Comparison of ENCODE assay signal across 25 mouse cellular contexts in the genomic region with DNA sequence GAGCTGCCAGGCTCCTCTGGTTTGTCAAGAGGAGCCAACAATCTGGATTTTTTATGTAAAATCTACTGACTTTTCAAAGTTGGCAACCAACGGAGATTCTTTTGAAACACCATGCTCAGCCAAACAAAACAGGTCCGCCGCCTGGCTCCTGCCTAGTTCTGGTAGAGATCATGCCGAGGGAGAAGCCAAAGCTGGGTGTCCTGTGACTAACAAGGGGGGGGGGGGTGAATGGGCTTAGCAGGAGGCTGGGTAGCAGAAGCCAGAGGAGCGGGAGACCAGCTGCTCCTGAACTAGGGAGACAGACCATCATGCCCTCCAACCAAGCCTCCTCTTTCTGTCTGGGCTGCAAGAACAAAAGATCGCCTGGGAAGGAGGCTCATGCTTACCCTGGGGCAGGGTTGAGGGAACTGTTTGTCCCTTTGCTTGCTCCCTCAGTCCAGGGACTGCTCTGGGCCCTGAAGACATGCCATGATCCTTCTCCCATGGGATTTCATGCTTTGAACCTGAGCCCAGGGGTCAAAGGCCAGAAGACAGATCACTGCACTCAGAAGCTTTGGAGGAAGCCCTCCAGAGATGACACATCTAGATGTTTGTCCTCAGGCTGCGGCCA. TPM values are rescaled to one million over a fixed set of nuclear protein-coding genes. Genes with fewer than 3 reads are reported as not detected.
DNase-seq lines count a peak whose midpoint lies in the region; ATAC-seq and TF ChIP-seq lines count a peak whose summit lies in the region.
"Had no signal": no experiment of that assay in that cellular context is flagged by ENCODE, and none has a peak within 500 bp of the region (broad histone marks: within the 10 kb centered on the region; RNA-seq: fewer than 3 reads in every experiment).

No protein-coding gene starts in this region.

- TF ChIP-seq POLR2A in embryonic fibroblast, embryonic 13.5 days (IDR thresholded peaks at IDR 0.05; ENCODE audit: low read depth, low read length) = 0 out of 2 replicates have a peak, but pooled peaks have one; percentile 9

- H3K4me2 ChIP-seq in hindbrain, postnatal 0 days (ENCODE audit: low read depth, low read length) = no peak overlapping the region
- H3K4me2 ChIP-seq: heart, embryonic 15.5 days; lung, embryonic 15.5 days had no signal

- intact Hi-C loops in heart, postnatal 14 days (cut with DNase I) = no loop called here

- no peak overlapping the region for H3K4me3 ChIP-seq in embryonic fibroblast, embryonic 13.5 days (ENCODE audit: insufficient read depth, low read length)
- H3K4me3 ChIP-seq in hindbrain, postnatal 0 days (ENCODE audit: low read length) = no peak overlapping the region
- H3K4me3 ChIP-seq: heart, adult 2 months; heart, embryonic 15.5 days; left cerebral cortex, adult 2 months; lung, embryonic 15.5 days had no signal

- H3K36me3 ChIP-seq in hindbrain, postnatal 0 days (ENCODE audit: insufficient read depth, low read length) = no peaks in the 10 kb centered on the region
- H3K36me3 ChIP-seq: G1E; heart, embryonic 15.5 days; lung, embryonic 15.5 days had no signal

- H3K9me3 ChIP-seq in hindbrain, postnatal 0 days (ENCODE audit: low read length) = no peaks in the 10 kb centered on the region
- H3K9me3 ChIP-seq: G1E; heart, embryonic 15.5 days; lung, embryonic 15.5 days had no signal

- H3K9ac ChIP-seq in hindbrain, postnatal 0 days (replicated peaks; ENCODE audit: low read length) = no peak overlapping the region
- H3K9ac ChIP-seq: heart, embryonic 15.5 days; liver, embryonic 14.5 days; lung, embryonic 15.5 days had no signal

- peak; percentile 43 for DNase-seq in adrenal gland, postnatal 10 days
- no peak for DNase-seq in adrenal gland, adult 2 months
- peak; percentile 49 to 69 for DNase-seq in heart, adult 18-20 months
- no peak for DNase-seq in heart, postnatal 14 days
- peak; percentile 59 for DNase-seq in 3134 (ENCODE audit: extremely low read depth, insufficient read length, low spot score)
- DNase-seq in urinary bladder, postnatal 25 days (ENCODE audit: low spot score) = no peak
- DNase-seq in hindbrain, postnatal 0 days (ENCODE audit: low spot score) = no peak
- DNase-seq: adrenal gland, adult 8-10 months; cerebellum, adult 11 months; cerebellum, postnatal 10 days; embryo, embryonic 11 days; kidney, adult 8-10 months; kidney, postnatal 25 days; layer of hippocampus, adult 9-11 months; lung, postnatal 4 days; right cerebral cortex, postnatal 25 days; thymus, postnatal 14 days had no signal

- TF ChIP-seq CTCF in embryonic fibroblast, embryonic 13.5 days (IDR thresholded peaks at IDR 0.05; ENCODE audit: borderline replicate concordance, insufficient read depth, low read length) = no peak
- TF ChIP-seq CTCF in hindbrain, postnatal 0 days (IDR thresholded peaks at IDR 0.05; ENCODE audit: low read depth) = no peak

- ATAC-seq in hindbrain, postnatal 0 days = no peak

- 0 out of 2 replicates have a peak overlapping the region, but pooled peaks have one; percentile 59 for H3K27ac ChIP-seq in embryonic fibroblast, embryonic 13.5 days (ENCODE audit: insufficient read depth, low read length)
- H3K27ac ChIP-seq in hindbrain, postnatal 0 days = no peak overlapping the region
- H3K27ac ChIP-seq: heart, adult 2 months; heart, embryonic 15.5 days; left cerebral cortex, adult 2 months; liver, embryonic 14.5 days; lung, embryonic 15.5 days had no signal

- H3K27me3 ChIP-seq in hindbrain, postnatal 0 days (ENCODE audit: insufficient read depth, low read length) = no peaks in the 10 kb centered on the region
- H3K27me3 ChIP-seq: heart, embryonic 15.5 days; lung, embryonic 15.5 days had no signal

- WGBS in hindbrain, postnatal 0 days = 47% methylated on average over 7 of the region's 7 CpGs

- no peaks in the 10 kb centered on the region; the same call in none of the 2 replicates for H3K4me1 ChIP-seq in embryonic fibroblast, embryonic 13.5 days (ENCODE audit: control insufficient read depth, insufficient read depth, low read length)
- peaks cover 15% of the 10 kb centered on the region for H3K4me1 ChIP-seq in hindbrain, postnatal 0 days (ENCODE audit: insufficient read depth, low read length)

RNA-seq across cellular contexts. Expression of a gene that starts 11.4 kb away (rescaled TPM):
- 10 to 100 TPM; 17.1 to 20.1 TPM for total RNA-seq in adrenal gland, postnatal 10 days (2021)
- total RNA-seq in adrenal gland, adult 2 months (2021) = 10 to 100 TPM in 1 of 2 experiments, 1 to 10 TPM in 1; 7.4 to 15.5 TPM
- polyA plus RNA-seq in adrenal gland, adult 2 months (2012; rRNA removed) = 21.9 and 30.7 TPM in 2 replicates
- total RNA-seq in heart, adult 18-20 months (2021) = 10 to 100 TPM; 10.9 to 15.9 TPM
- 10 to 100 TPM; 27.0 to 28.9 TPM for total RNA-seq in heart, postnatal 14 days (2021)
- 5.1 and 8.8 TPM in 2 replicates for polyA plus RNA-seq in embryonic fibroblast, embryonic 13.5 days (2011; ENCODE audit: insufficient read length, low read depth, missing spikeins)
- 20.7 and 21.0 TPM in 2 replicates for total RNA-seq in hindbrain, postnatal 0 days (2014; rRNA removed)
- 13.1 and 13.3 TPM in 2 replicates for polyA plus RNA-seq in hindbrain, postnatal 0 days (2015; fragmentation: Nextera tagmentation; extraction: Ambion mirVana)

RNA-seq across cellular contexts. Expression of a gene that starts 32.0 kb away (rescaled TPM):
- 1 to 10 TPM; 1.9 to 4.3 TPM for total RNA-seq in adrenal gland, postnatal 10 days (2021)
- 1 to 10 TPM in 1 of 2 experiments, under 1 TPM in 1; 0.79 to 1.3 TPM for total RNA-seq in adrenal gland, adult 2 months (2021)
- polyA plus RNA-seq in adrenal gland, adult 2 months (2012; rRNA removed) = 2.5 TPM in 2 replicates
- total RNA-seq in heart, adult 18-20 months (2021) = 1 to 10 TPM; 1.4 to 1.6 TPM
- 1 to 10 TPM; 4.0 to 6.7 TPM for total RNA-seq in heart, postnatal 14 days (2021)
- polyA plus RNA-seq in embryonic fibroblast, embryonic 13.5 days (2011; ENCODE audit: insufficient read length, low read depth, missing spikeins) = 1.9 TPM in 1 of 2 replicates, not detected in the other
- total RNA-seq in hindbrain, postnatal 0 days (2014; rRNA removed) = 0.22 and 1.6 TPM in 2 replicates
- 0.48 and 0.62 TPM in 2 replicates for polyA plus RNA-seq in hindbrain, postnatal 0 days (2015; fragmentation: Nextera tagmentation; extraction: Ambion mirVana)
- total RNA-seq: G1E had no signal
- polyA plus RNA-seq: forebrain, embryonic 11.5 days; G1E had no signal

RNA-seq across cellular contexts. Expression of a gene that starts 44.6 kb away (rescaled TPM):
- total RNA-seq in adrenal gland, postnatal 10 days (2021) = 10 to 100 TPM; 20.1 to 20.3 TPM
- 10 to 100 TPM; 16.8 to 30.6 TPM for total RNA-seq in adrenal gland, adult 2 months (2021)
- polyA plus RNA-seq in adrenal gland, adult 2 months (2012; rRNA removed) = 21.3 and 27.4 TPM in 2 replicates
- 10 to 100 TPM; 10.2 to 11.9 TPM for total RNA-seq in heart, adult 18-20 months (2021)
- 10 to 100 TPM; 10.5 to 10.9 TPM for total RNA-seq in heart, postnatal 14 days (2021)
- 29.2 and 32.2 TPM in 2 replicates for polyA plus RNA-seq in embryonic fibroblast, embryonic 13.5 days (2011; ENCODE audit: insufficient read length, low read depth, missing spikeins)
- 33.0 and 39.4 TPM in 2 replicates for total RNA-seq in hindbrain, postnatal 0 days (2014; rRNA removed)
- polyA plus RNA-seq in hindbrain, postnatal 0 days (2015; fragmentation: Nextera tagmentation; extraction: Ambion mirVana) = 17.1 and 17.9 TPM in 2 replicates

RNA-seq across cellular contexts. Expression of a gene that starts 45.3 kb away (rescaled TPM):
- total RNA-seq in adrenal gland, postnatal 10 days (2021) = not detected
- total RNA-seq in adrenal gland, adult 2 months (2021) = 1 to 10 TPM in 1 of 2 experiments, not detected in 1; 1.4 TPM
- 0.09 TPM in 1 of 2 replicates, not detected in the other for polyA plus RNA-seq in adrenal gland, adult 2 months (2012; rRNA removed)
- under 1 TPM; 0.10 to 0.13 TPM for total RNA-seq in heart, adult 18-20 months (2021)
- total RNA-seq in heart, postnatal 14 days (2021) = under 1 TPM in 1 of 2 experiments, not detected in 1; 0.07 TPM
- not detected in 2 replicates for polyA plus RNA-seq in embryonic fibroblast, embryonic 13.5 days (2011; ENCODE audit: insufficient read length, low read depth, missing spikeins)
- total RNA-seq in hindbrain, postnatal 0 days (2014; rRNA removed) = 0.42 and 0.93 TPM in 2 replicates
- 1.7 TPM in 2 replicates for polyA plus RNA-seq in hindbrain, postnatal 0 days (2015; fragmentation: Nextera tagmentation; extraction: Ambion mirVana)

RNA-seq across cellular contexts. Expression of a gene that starts 56.2 kb away (rescaled TPM):
- total RNA-seq in adrenal gland, postnatal 10 days (2021) = 1 to 10 TPM; 7.2 to 9.6 TPM
- total RNA-seq in adrenal gland, adult 2 months (2021) = 10 to 100 TPM in 1 of 2 experiments, 1 to 10 TPM in 1; 7.9 to 10.2 TPM
- polyA plus RNA-seq in adrenal gland, adult 2 months (2012; rRNA removed) = 9.1 and 10.5 TPM in 2 replicates
- 1 to 10 TPM; 3.4 to 3.6 TPM for total RNA-seq in heart, adult 18-20 months (2021)
- total RNA-seq in heart, postnatal 14 days (2021) = 1 to 10 TPM; 4.7 to 7.5 TPM
- polyA plus RNA-seq in embryonic fibroblast, embryonic 13.5 days (2011; ENCODE audit: insufficient read length, low read depth, missing spikeins) = 5.7 and 7.5 TPM in 2 replicates
- 7.0 and 8.6 TPM in 2 replicates for total RNA-seq in hindbrain, postnatal 0 days (2014; rRNA removed)
- polyA plus RNA-seq in hindbrain, postnatal 0 days (2015; fragmentation: Nextera tagmentation; extraction: Ambion mirVana) = 10.7 and 16.2 TPM in 2 replicates

Comparison
In these comparisons a context has a peak if more than half of its experiments do, and no peak if none do; other contexts are left out.
1. DNase-seq: peak in adrenal gland, postnatal 10 days (single experiment), heart, adult 18-20 months (2 of 2) and 3134 (single experiment); none in adrenal gland, adult 2 months (single experiment), heart, postnatal 14 days (0 of 2), urinary bladder, postnatal 25 days (single experiment) and hindbrain, postnatal 0 days (single experiment).